Mouse (Mus musculus): ENCODE data around the gene C2cd4d. TPM values are rescaled to one million over a fixed set of nuclear protein-coding genes. Genes with fewer than 3 reads are reported as not detected.

Gene C2cd4d
- total RNA-seq, 2 experiments from 2014 or later, result not detected

DNA sequence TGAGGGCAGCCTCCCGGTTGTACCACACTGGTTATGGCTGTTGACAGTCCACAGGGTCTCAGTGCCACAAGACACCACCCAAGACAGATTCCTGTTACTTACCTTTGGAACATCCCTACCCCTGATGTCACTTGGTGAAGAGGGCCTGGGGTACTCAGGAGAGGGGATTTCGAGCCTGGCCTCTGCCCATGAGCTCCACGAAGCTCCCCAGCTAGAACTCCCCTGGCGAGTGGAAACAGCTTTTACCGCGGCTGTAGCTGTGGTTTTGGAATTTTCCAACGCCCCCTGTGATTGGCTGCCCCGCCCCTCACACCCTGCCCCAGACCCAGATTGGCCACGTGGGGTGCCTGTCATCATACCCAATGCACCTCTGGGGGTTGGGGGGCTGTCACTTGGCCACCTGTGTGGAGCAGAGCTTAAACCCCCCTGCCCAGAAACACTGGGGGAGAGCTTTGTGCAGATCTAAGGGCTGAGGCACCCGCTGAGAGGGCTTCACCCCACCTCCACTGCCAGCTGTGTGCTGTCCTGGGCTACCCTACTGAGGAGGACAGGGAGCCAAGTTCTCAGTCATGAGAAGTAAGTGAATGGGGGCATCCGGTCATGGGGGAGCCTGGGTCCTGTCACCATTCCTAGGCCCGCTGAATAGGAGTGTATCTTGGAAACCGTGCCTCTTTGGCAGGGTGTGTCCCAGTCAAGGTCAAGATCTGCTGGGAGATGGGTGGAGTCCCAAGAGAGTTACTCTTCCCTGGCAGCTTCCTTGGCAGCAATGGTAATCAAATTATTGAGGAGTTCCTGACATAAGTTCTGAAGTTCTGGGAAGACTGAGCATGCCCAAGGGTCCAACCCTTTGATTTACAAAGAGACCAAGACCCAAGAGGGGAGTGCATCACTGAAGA is 15.0 kb downstream of the C2cd4d start:
- DNase-seq, result peak; percentile 55

GRCm38 (mm10) chr3:94379831-94380510 is 17.7 kb downstream of the C2cd4d start:
- DNase-seq, result no peak

DNA sequence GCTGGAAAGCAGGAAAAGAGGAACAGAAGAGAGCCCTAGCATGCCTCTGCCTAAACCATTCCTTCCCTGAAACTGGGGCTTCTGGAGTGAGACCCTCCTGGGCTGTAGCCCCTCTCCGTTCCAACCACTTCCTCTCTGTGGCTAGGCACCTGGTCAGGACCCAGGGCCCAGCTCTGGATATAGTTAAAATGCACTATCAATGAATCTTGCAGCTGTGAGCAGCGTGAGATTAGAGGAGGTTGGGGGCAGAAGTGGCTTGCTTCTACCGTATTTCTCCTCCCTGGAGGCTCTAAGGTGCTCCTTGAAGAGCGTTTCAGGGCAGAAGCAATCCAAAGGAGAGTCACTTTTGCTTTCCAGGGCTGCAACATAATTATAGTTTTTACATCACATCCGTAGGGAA is 20.1 kb downstream of the C2cd4d start:
- DNase-seq, result no peak

DNA sequence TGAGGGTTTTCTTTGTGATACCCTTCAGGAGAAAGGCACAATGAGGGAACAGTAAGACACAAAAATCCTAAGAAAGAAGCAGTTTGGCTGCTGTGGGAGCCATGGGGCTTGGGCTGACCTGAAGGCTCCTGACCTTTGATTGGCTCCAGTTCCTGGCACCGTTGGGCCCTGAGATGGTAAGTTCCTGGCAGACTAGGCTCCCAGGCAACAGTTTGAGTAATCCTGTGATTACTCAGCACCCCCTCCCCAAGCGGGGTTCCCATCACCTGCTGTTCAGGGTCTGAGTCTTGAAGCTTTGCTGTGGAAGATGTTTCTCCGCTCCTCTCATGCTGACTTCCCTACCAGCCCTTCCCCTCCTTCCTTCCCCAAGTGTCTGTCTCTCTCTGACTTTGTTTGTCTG is 21.2 kb downstream of the C2cd4d start:
- no peak for DNase-seq

- no peak for DNase-seq
These were observed 24.4 kb downstream of the C2cd4d start for GRCm38 (mm10) chr3:94386671-94387070.

GRCm38 (mm10) chr3:94387391-94387790 is 25.2 kb downstream of the C2cd4d start:
- DNase-seq, result no peak

DNA sequence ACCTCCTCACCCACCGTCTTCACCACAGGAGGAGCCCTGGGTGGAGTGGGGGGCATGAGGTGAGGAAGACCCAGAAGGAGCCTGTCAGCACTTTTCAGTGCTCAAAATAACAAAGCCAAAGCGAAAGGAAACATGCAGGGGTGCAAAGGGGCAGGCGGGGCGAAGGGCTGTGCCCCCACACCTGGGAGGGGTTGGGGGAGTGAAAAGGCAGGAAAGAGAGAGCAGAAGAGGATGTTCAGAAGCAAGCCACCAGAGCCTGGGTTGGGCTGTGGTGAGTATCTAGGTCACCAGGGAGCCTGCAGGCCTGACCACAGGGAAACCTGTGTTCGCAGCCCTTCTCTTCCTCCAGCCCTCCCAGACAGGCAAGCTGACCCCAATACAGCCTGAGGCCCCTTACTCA is 25.8 kb downstream of the C2cd4d start:
- DNase-seq, result no peak

DNA sequence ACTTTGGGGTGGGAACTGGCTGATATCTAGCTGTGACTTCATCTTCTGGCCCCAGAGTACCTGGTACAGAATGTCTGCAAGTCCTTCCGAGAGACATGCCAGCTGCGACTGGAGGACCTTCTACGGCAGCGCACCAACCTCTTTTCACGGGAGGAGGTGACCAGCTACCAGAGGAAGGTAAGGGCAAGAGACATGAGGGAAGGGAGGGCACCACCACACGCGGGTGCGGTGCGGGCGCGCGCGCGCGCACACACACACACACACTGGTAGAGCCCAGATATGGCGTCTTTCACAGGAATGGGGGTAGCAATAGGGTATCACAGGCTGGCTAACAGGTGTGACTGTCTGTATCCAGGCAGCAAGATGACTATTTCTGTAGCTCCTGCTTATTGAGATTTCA is 27.2 kb downstream of the C2cd4d start:
- DNase-seq, result no peak

- DNase-seq, result no peak
These were observed 28.8 kb downstream of the C2cd4d start for GRCm38 (mm10) chr3:94391001-94391400.

GRCm38 (mm10) chr3:94392128-94392527 is 29.9 kb downstream of the C2cd4d start:
- no peak for DNase-seq

GRCm38 (mm10) chr3:94393049-94393448 is 30.8 kb downstream of the C2cd4d start:
- DNase-seq, result no peak

DNA sequence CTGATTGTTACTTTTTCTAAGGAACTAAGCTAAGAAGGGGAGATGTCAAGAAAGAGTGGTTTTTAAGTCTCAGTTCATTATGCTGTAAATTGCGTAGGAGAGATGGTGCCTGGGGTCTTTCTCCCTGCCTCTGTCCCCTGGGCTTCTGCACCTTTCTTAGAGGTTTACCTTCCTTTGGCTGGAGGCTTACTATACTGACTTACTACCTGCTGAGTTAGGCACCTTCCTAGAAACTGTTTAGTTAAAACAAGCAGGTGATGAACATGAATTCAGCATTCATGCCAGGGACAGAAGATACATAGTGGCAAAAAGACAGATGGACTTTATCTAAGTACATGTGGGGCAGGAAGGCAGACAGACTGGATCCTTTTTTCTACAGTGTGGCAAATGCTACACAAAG is 34.1 kb downstream of the C2cd4d start:
- no peak for DNase-seq

- DNase-seq, result no peak
These were observed 34.6 kb downstream of the C2cd4d start for GRCm38 (mm10) chr3:94396851-94397250.

DNA sequence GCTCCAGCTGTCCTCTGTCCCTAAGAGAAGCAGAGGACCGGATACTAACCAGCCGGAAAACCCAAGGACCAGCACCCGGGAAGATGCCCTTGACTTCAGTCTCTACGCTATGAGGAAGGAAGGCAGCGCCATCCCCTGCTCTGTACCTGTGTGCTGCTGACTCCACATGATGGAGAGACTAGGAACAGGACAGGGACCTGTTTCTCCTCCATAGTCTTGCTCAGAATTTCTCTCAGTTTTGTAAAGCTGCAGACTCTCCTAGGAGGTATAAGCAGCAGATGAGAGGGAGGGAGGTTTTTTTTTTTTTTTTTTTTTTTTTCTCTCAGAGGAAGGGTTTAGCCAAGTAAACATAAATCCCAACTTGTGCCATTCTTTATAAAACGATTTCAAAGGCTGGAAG is 36.0 kb downstream of the C2cd4d start, which contains the start of gene Lingo4:
Gene Lingo4 (plus strand): TSS at position 301 of the 400 bp plus-strand sequence.
- DNase-seq, result no peak

DNA sequence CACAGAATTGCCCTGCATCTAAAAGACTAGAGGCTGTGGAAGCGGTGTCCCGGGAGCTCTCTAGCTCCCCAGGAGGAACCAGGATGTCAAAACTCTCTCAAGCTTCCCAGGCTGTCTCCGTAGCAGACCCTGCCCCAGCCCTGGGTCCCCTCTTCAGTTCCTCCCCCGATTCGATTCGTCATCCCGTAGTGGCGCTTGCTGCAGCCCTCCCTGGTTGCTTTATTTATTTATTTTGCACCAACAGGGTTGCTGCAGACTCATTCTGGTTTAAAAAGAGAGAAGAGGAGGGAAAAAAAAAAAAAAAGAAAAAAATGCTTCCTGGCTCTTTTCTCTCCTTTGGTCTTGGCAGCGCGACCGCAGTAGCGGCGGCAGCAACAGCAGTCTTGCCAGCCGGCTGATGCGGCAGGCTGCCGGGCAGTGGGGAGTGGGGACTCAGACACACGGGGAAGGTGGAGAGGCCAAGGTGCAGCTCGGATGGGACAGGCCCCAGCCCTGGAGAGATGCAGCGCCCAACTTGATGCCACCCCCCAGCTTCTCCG is 36.8 kb downstream of the C2cd4d start:
- no peak for DNase-seq

GRCm38 (mm10) chr3:94399663-94400310 is 37.5 kb downstream of the C2cd4d start:
- DNase-seq, result no peak

DNA sequence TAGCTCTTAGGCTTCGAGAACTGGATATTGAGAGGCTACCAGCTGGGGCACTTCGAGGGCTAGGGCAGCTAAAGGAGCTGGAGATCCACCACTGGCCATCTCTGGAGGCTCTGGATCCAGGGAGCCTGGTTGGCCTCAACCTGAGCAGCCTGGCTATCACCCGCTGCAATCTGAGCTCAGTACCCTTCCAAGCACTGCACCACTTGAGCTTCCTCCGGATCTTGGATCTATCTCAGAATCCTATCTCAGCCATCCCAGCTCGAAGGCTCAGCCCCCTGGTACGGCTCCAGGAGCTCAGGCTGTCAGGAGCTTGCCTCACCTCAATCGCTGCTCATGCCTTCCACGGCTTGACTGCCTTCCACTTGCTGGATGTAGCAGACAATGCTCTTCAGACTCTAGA is 40.2 kb downstream of the C2cd4d start:
- no peak for DNase-seq

DNA sequence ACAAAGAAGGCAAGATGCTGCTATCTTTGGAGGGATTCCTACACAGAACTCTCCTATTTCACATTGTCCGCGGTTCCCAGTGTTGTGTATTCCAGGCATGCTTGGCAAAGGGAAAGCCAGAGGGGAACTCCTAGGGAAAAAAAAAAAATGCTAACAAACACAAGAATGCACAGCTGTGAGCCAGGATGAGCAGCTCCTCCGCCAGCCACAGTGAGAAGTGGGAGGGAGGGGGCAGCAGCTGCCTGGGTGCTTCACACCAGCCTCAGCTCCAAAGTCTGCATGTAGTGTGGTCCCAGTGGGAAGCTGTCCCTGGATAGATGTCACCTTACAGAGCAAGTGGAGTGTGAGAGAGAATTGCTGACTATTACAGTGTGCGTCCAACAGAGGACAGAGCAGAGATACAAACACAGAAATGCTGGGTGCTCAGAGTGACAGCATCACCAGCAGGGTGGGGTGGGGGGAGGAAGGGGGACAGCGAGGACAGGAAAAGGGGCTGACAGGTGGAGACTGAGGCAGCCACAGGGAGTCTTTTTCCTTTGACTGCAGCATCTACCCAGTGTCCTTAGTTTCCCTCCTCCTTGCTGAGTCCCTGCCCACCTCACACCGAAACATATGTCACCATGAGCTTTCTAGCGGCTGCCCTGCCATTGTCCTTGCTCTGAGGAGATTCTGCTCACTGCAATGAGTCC is 42.3 kb downstream of the C2cd4d start:
- DNase-seq, result no peak

DNA sequence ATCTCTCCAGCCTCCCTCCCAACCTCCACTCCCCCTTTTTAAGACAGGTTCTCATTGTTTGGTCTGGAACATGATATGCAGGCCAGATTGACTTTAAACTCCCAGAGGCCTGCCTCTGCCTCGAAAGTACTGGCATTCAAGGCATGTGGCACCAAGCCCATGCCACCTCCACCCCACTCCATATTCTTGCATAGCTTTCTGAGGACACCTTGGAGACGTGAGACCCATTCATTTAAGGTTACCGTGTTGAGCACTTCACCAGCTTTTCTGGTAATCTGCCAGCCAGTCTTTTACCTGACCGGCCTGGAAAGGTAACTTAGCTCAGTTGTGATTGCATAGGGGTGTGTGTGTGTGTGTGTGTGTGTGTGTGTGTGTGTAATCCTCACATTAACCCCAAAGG is 43.3 kb downstream of the C2cd4d start:
- DNase-seq, result no peak

DNA sequence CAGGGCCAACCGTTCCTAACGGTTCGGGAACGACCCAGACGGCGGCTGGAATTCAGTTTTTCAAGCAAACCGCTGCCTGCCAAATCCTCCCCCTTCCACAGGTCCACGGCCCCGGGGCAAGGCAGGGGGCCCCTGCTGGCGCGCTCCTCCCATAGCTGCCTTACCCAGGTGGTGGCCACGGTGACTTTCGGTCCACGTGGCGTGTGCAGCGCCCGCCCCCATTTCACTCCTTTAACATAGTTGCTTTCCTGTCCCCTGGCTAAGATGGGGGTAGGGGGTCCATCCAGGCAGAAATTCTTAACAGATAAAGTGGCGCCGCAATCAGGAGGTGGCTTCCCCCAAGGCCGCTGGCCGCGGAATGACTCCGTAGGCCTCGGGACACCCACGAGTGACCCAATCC is 50.3 kb downstream of the C2cd4d start:
- no peak for DNase-seq

GRCm38 (mm10) chr3:94413031-94413679 is 50.9 kb downstream of the C2cd4d start, which contains the start of gene Tdrkh:
Gene Tdrkh (plus strand): TSS chr3:94413273.
- peak; percentile 96 for DNase-seq
